Mouse (Mus musculus) lung, postnatal 14 days (tissue): ENCODE data around the gene Mto1.
"Not testable (repeated sequence)": the region's sequence is repeated elsewhere in the genome, so short reads cannot be mapped to it uniquely, and the experiment has no call there.

Experiments used
- DNase-seq: peaks from one replicate; pipeline ENCODE4 v3.0.0; 2021

The Mto1 gene

DNA sequence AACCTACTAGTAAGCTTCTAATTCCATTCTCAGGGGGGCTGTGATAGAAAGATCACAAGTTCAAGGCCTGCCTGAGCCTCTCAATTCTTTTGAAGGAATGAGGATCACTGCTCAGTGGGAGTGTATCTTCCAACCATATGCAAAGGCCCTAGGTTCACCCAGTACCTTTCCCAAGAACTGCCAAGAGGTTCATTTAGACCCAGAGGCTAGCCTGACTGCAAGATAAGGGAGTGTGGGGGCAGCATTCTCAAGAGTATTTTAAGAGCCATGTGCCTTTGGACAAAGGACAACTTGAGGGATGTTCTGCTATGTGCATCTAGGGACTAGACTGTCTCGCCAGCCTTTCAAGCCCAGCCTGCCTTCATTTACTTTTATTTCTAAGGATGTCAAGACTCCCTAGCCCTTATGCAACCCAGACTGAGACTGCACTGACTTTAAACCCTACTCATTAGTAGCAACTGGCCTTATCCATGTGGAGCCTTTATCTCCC, 28.6 kb downstream of the Mto1 start:
- no peak for DNase-seq

DNA sequence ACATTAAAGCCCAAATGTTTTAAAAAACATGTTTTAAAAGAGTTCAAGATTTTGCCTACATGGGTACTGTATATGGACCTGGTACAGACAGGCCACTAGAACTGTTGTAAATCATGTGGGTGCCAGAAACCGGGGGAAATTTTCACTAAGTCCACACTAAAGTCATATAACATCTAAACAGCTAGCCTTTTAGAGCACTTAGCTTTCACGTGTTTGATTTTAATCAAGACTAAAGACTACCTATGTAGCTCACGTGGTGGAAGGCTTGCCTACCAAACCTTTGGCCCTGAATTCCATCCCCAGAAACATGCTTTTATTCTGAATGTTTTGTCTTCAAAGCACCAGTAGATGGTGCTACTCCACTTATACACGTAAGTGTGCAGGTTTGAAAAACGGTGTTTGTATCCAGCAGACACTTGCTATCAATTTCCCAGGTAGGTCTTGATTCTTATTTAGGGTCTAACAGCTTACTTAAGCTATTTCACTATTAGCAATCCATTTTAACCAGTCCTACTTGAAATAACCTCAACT, 29.1 kb downstream of the Mto1 start:
- DNase-seq: no peak

GRCm38 (mm10) chr9:78478009-78478605, 30.1 kb downstream of the Mto1 start:
- not testable (repeated sequence) for DNase-seq

DNA sequence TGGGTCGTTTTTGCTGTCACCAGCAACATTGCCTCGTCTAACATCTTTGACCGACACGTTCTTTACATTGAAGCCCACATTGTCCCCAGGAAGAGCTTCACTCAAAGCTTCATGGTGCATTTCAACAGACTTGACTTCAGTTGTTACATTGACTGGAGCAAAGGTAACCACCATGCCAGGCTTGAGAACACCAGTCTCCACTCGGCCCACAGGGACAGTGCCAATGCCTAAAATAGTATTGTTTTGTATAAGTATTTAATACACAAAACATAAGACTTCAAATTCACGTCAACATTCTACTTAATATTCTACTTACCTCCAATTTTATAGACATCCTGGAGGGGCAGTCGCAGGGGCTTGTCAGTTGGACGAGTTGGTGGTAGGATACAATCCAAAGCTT, 31.3 kb downstream of the Mto1 start:
- DNase-seq: not testable (repeated sequence)

GRCm38 (mm10) chr9:78480227-78480626, 32.2 kb downstream of the Mto1 start:
- not testable (repeated sequence) for DNase-seq

- peak; percentile 75 for DNase-seq
Measured at GRCm38 (mm10) chr9:78480706-78481358, 32.8 kb downstream of the Mto1 start.

DNA sequence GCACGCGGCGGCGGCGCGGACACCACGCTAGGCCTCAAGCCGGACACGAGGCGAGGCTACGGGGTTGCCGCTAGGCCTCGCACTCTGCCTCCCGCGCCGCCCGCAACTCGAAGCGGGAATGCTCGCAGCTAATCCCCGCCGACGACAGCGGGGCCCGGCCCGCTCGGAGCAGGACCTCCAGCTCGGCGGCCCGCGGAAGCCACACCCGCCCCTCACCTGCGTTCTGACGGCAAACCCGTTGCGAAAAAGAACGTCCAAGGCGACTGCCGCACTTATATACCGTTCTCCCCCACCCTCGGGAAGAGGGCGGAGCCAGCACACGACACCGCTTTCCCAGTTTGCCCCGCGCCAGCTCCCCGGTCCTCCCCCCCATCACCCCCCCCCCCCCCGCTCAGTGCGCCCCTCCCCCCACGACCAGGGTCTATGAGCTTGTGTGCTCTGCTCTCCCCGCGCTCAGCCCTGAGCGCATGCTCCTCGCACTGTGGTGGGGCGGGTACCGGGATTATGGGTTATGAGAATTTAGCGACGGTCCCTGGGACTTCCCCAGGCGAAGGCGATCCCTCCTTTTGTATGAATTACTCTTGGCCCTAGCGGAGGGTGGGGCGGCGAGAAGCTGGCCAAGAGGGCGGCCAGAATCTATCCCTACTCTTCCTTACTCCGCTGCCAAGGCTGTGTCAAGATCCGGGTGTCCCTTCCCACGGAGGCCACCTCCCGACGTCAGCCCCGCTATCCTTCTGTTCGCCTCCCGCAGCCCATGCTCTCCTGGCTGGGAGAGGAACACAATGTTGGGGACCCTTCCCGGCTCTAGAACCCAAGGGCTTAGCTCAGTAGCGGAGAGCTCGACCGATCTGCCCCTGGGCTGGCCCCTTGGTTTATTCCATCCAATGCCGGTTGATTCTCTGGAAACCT, 33.7 kb downstream of the Mto1 start:
- DNase-seq: peak; percentile 97

- no peak for DNase-seq
Measured at GRCm38 (mm10) chr9:78482386-78482785, 34.4 kb downstream of the Mto1 start.

DNA sequence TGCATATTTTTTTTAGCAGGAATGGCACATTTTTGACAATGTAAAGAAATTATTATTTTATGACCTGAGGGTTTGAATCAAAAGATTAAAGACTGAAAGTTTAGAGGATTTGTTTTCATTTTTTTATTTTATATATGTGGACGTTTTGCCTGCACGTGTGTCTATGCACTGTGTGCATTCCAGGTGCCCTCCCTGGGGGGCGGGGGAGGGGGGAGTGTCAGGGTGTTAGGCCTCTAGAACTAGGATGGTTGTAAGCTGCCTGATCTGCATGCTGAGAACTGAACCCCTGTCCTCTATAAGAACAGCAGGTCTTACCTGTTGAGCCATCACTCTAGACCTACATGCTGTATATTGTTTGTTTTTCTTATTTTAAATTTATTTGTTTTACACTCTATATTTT, 36.7 kb downstream of the Mto1 start:
- no peak for DNase-seq

DNA sequence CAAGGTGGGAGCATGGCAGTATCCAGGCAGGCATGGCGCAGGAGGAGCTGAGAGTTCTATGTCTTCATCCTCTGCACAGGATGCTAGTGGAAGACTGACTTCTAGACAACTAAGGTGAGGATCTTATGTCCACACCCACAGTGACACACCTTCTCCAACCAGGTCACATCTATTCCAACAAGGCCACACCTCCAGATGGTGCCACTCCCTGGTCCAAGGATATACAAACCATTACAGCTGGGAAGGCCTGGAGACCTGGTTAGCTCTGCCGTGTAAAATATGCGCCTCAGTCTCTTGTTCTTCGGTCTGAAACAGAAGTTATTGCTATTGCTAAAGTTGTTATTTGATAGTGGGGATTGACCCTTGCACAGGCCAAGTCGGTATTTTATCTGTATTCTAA, 40.0 kb downstream of the Mto1 start:
- not testable (repeated sequence) for DNase-seq

DNA sequence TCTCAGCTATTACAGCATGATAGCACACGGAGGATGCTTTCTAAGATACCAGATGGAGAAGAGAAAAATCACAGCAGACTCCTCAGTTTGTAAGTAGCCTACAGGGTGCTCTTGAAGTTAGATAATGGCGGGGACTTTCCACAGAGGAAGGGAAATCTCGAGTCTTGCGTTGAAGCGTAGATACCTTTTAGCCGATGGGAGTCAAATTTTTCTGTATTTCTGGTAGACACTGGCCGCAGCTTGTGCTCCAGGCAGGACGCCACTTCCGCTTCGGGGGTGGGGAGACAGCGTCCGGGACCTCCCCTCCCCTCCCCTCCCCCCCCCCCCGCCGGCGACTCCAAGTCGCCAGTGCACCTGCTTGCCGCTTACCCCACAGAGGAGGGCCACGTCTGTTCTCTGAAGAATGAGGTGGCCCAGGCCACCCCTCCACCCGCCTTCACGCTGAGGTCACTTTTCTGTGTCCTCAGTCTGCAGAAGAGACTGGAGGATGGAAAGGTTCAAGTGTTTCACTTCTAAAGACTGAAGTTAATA, 40.9 kb downstream of the Mto1 start, which contains the start of gene Eef1a1:
Eef1a1 (minus strand) TSS at position 262 of the 531 bp plus-strand sequence.
- peak; percentile 72 for DNase-seq

DNA sequence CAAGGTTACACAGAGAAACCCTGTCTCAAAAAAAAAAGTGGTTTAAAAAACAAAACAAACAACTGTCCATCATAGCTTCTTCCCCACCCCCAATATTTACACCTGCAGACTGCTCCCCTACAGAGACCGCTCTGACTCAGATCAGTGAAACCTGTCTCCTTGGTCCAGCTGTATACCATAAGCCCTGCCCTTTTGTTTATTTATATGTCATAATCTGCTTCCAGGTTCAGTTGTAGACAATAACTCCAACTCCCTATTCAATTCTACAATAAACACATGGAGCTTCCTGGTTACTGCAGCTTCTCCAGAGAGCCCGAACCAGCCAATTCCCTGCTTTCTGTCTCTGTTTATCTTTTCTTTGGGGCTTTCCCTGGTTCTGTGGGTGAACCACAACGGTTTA, 43.2 kb downstream of the Mto1 start:
- DNase-seq: no peak

- no peak for DNase-seq
Measured at GRCm38 (mm10) chr9:78492254-78492653, 44.2 kb downstream of the Mto1 start.

GRCm38 (mm10) chr9:78493171-78493570, 45.2 kb downstream of the Mto1 start:
- DNase-seq: no peak

- DNase-seq: no peak
Measured at GRCm38 (mm10) chr9:78500386-78500785, 52.4 kb downstream of the Mto1 start.

- DNase-seq: no peak
Measured at GRCm38 (mm10) chr9:78501284-78501683, 53.3 kb downstream of the Mto1 start.

DNA sequence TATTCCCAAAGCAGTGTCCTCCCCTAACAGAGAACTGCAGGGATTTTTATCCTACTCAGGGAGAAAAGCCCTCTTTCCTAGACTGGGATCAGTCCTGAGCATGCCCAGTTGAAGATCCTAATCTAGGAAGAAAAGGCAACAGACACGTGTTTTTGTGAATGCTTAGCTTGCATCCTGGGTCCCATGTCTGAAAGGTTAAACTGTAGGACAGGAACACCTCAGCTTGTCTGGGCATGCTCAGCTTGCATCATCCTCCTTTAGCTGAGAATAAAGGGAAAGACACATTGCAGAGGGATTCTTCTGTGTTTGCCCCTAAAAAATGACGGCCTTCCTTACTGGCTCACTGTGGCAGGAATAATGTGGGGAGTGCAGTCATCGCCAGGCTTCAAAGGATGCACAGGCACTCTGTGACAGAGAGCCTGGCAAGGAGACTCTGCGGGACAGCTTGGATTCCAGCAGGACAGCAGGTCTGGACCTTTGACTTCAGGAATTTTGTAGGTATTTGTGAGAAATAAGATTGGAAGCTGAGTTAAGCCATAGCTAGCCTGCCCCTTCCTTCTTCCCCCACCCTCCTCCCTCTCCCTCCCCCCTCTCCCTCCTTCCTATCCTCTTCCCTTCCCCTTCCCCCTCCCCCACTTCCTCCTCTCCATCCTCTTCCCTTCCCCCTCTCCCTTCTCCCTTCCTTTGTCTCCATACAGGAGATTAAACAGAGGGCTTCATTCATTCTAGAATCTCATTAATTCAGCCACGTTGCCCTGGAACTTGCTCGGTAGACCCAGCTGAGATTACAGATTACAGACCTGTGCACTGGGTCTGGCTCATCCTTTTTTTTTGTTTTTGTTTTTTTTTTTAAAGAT, 55.4 kb downstream of the Mto1 start:
- DNase-seq: no peak

DNA sequence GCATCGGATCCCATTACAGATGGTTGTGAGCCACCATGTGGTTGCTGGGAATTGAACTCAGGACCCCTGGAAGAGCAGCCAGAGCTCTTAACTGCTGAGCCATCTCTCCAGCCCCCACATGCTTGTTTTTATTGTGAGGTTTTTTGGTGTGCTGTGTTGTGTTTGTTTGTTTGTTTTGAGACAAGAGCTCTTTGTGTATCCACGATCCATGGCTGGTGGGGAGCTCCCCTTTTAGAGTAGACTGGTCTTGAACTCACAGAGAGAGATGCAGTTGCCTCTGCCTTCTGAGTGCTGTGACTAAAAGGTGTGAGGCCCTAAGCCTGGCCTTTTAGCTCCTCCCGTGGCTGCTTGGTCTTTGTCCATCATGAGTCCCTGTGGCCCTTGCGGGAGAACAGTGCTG, 56.1 kb downstream of the Mto1 start:
- no peak for DNase-seq

DNA sequence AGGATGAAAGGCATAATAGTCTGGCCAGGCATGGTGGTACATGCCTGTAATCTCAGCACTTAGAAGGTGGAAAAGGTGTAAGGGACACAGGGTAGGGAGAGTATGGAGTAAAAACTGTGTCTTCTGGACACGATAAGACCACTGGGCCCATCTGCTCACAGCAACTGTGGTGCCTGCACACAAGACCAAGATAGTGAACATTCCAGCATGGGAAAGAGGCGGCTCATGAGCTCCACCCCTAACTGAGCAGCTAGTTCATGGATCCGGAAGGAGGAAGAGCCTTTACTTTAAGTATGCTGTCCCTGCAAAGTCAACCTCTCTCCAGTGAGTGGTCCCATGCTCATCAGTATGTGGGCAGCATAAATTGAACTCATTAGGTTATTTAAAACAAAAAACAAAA, 56.7 kb downstream of the Mto1 start:
- no peak for DNase-seq

DNA sequence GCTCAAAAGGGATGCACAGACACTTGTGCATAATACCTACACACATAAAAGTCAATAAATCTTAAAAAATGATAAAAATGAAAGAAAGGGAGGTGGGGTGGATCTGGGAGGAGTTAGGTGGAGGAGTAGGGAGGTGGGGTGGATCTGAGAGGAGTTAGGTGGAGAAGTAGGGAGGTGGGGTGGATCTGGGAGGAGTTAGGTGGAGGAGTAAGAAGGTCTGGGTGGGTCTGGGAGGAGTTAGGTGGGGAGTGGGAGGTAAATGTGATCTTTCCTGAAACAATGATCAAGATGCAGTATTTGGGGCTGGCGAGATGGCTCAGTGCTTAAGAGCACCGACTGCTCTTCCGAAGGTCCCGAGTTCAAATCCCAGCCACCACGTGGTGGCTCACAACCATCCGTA, 57.2 kb downstream of the Mto1 start:
- DNase-seq: no peak

DNA sequence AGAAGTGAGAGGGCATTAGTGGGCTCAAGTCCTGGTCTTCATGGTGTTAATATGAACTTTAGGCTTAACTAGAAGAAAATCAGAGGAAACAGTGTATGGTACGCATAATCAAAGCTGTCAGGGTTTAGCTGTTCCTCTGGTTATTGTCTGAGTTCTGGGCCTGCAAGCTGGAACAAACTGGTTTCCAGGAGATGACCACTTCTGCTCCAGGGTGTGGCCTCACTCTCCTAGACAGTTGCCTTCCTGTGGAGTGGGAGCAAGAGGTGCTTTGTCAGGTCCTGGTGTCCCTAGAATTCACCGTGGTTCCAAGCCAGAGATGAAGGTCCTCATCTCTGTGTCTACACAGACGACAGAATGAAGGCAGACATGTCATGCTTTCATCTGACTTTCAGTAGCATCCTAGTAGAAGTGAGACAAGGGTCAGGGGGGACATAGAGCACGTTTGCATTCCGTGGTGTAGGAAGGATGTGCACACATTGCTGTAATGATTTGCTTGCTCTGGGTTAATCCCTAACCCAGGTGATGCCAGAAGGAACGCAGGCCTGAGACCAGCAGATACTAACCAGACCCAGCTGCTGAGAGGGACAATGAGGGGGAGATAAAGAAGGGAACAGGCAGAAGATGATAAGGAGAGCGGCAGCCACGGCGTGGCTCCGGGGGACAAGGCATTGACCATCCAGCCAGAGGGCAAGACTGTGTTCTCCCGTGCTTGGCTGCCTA, 58.2 kb downstream of the Mto1 start:
- DNase-seq: no peak
